Comparison of ENCODE assay signal across 8 mouse cellular contexts in the genomic region with DNA sequence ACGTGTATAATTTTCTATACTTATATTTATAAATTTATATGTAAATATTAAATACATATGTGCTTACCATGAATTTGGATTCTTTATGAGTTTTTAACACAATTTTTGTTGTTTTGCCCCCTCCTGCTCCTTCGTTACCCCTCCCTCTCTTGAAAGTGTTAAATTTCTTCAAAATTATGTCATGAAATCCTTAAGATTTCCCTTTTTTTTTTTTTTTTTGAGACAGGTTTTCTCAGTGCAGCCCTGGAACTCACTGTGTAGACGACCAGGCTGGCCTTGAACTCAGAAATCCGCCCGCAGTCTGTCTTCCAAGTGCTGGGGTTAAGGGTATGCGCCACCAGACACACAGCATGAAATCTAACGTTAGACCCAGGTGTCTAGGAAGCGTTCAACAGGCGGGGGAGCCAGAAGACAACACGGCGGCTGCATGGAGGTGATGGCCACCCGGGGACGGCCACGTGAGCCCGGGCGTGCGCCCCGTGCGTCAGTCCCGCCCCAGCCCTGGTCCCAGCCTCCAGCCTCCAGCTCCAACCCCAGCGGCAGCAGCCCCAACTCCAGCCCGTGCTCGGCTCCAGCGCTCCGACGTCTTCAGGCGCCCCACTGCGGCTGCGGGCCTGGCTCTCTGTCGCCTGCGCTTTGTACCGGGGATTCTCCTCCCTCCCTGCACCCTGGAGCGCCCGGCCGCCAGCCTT. TPM values are rescaled to one million over a fixed set of nuclear protein-coding genes. Genes with fewer than 3 reads are reported as not detected.
A peak's percentile ranks its signal among the peaks of the same experiment; 100 is the strongest.
DNase-seq lines count a peak whose midpoint lies in the region; ATAC-seq and TF ChIP-seq lines count a peak whose summit lies in the region.

A gene (plus strand): TSS at position 487 of the 692 bp plus-strand sequence.

- TF ChIP-seq POLR2A in small intestine, adult 2 months (IDR thresholded peaks at IDR 0.05; ENCODE audit: low read depth, low read length), result peak; percentile 56; the same call in 1 of the 2 replicates

- WGBS in intestine, embryonic 14.5 days, result 3% methylated on average over 35 of the region's 35 CpGs
- WGBS in small intestine, adult 2 months, result 4% methylated on average over 35 of the region's 35 CpGs

- H3K27me3 ChIP-seq in intestine, embryonic 14.5 days (replicated peaks; ENCODE audit: control insufficient read depth, insufficient read depth, low read length), result no peaks in the 10 kb centered on the region
- H3K27me3 ChIP-seq in small intestine, adult 2 months (ENCODE audit: control insufficient read depth, insufficient read depth, low read length), result no peaks in the 10 kb centered on the region

- H3K4me3 ChIP-seq in intestine, embryonic 14.5 days (ENCODE audit: low read depth, low read length), result peak within 1 kb of the TSS; percentile 72
- peak within 1 kb of the TSS; percentile 86 for H3K4me3 ChIP-seq in small intestine, adult 2 months (ENCODE audit: low read depth, low read length)

- no peaks in the 10 kb centered on the region for H3K9me3 ChIP-seq in intestine, embryonic 14.5 days (ENCODE audit: control insufficient read depth, low read length)

- H3K4me1 ChIP-seq in intestine, embryonic 14.5 days (replicated peaks; ENCODE audit: control insufficient read depth, insufficient read depth, low read length), result peaks cover 11% of the 10 kb centered on the region; the same call in 1 of the 2 replicates
- peaks cover 12% of the 10 kb centered on the region; the same call in 1 of the 2 replicates for H3K4me1 ChIP-seq in small intestine, adult 2 months (ENCODE audit: control insufficient read depth, insufficient read depth, insufficient read length, low read length)

- H3K4me2 ChIP-seq in intestine, embryonic 14.5 days (ENCODE audit: low read length), result peak within 1 kb of the TSS; percentile 71

- TF ChIP-seq CTCF in small intestine, adult 2 months (IDR thresholded peaks at IDR 0.05; ENCODE audit: extremely low read depth, insufficient read length, insufficient replicate concordance, low read depth, low read length), result peak; percentile 48; the same call in 1 of the 2 replicates

- peak; percentile 83 for DNase-seq in ovary, adult 18-20 months (ENCODE audit: low spot score)
- no peak for DNase-seq in ovary, postnatal 10 days (ENCODE audit: low spot score)
- peak; percentile 92 for DNase-seq in embryo, embryonic 11 days
- DNase-seq in gastrocnemius, postnatal 25 days, result peak; percentile 93
- DNase-seq in intestine, embryonic 14.5 days (ENCODE audit: low spot score), result peak; percentile 96
- DNase-seq in left cerebral cortex, postnatal 25 days (ENCODE audit: low spot score in 2 of 2), result peak; percentile 87 to 92
- DNase-seq in mesoderm, embryonic 11.5 days (ENCODE audit: low read depth, low spot score), result peak; percentile 91

- ATAC-seq in intestine, embryonic 14.5 days (replicated peaks; ENCODE audit: low FRiP score, low TSS enrichment, low read depth), result peak; percentile 96

- intact Hi-C loops in left cerebral cortex, postnatal 25 days (cut with DNase I), result loop anchor here (2.0 to 5.0 kb wide), 3 partner anchors 40 to 190 kb away; a partner anchor contains a TSS

- peaks cover 2% of the 10 kb centered on the region; the same call in 1 of the 2 replicates for H3K36me3 ChIP-seq in intestine, embryonic 14.5 days (ENCODE audit: control insufficient read depth, insufficient read depth, low read length)
- no peaks in the 10 kb centered on the region for H3K36me3 ChIP-seq in small intestine, adult 2 months (ENCODE audit: control insufficient read depth, insufficient read depth, low read length)

- H3K27ac ChIP-seq in intestine, embryonic 14.5 days (ENCODE audit: low read depth), result peak within 1 kb of the TSS; percentile 94
- H3K27ac ChIP-seq in small intestine, adult 2 months (ENCODE audit: insufficient read depth, low read depth, low read length), result peak within 1 kb of the TSS; percentile 74

- H3K9ac ChIP-seq in intestine, embryonic 14.5 days (ENCODE audit: low read length), result peak within 1 kb of the TSS; percentile 83

RNA-seq across cellular contexts. Expression of the gene that starts here (rescaled TPM):
- 10 to 100 TPM; 39.3 to 56.2 TPM for total RNA-seq in gastrocnemius, postnatal 25 days (2021)
- 16.3 and 18.8 TPM in 2 replicates for polyA plus RNA-seq in intestine, embryonic 14.5 days (2014; fragmentation: Nextera tagmentation; extraction: Ambion mirVana)
- 10 to 100 TPM; 28.6 to 30.7 TPM for total RNA-seq in left cerebral cortex, postnatal 25 days (2021)
- polyA plus RNA-seq in small intestine, adult 2 months (2012; rRNA removed), result 9.4 and 22.8 TPM in 2 replicates
